Mouse (Mus musculus): ENCODE data around the gene Txnrd3. TPM values are rescaled to one million over a fixed set of nuclear protein-coding genes. Genes with fewer than 3 reads are reported as not detected.

Txnrd3 gene
- total RNA-seq (2021), result 1 to 10 TPM; 4.0 to 4.1 TPM

GRCm38 (mm10) chr6:89643798-89644270 lies at the start of gene Txnrd3:
Txnrd3 (plus strand) TSS chr6:89643988.
- peak; percentile 62 to 76 for DNase-seq (ENCODE audit: extremely low spot score in 1 of 2, low spot score in 1 of 2)

- peak; percentile 94 for DNase-seq (ENCODE audit: extremely low spot score in 1 of 2, low spot score in 1 of 2)
These were observed 48.6 kb upstream of the Txnrd3 start, which contains the start of gene Chchd6 for GRCm38 (mm10) chr6:89595018-89595776. Chchd6 (minus strand) TSS chr6:89595652.

- no peak for DNase-seq (ENCODE audit: extremely low spot score in 1 of 2, low spot score in 1 of 2)
These were observed 48.0 kb upstream of the Txnrd3 start for GRCm38 (mm10) chr6:89595777-89596146.

GRCm38 (mm10) chr6:89596510-89596909 lies 47.3 kb upstream of the Txnrd3 start:
- DNase-seq (ENCODE audit: extremely low spot score in 1 of 2, low spot score in 1 of 2), result no peak

- no peak for DNase-seq (ENCODE audit: extremely low spot score in 1 of 2, low spot score in 1 of 2)
These were observed 37.7 kb upstream of the Txnrd3 start for GRCm38 (mm10) chr6:89606096-89606495.

- no peak for DNase-seq (ENCODE audit: extremely low spot score in 1 of 2, low spot score in 1 of 2)
These were observed 35.8 kb upstream of the Txnrd3 start for GRCm38 (mm10) chr6:89607999-89608398.

- DNase-seq (ENCODE audit: extremely low spot score in 1 of 2, low spot score in 1 of 2), result peak; percentile 42 to 62
These were observed 30.3 kb upstream of the Txnrd3 start for GRCm38 (mm10) chr6:89613336-89614106.

- no peak for DNase-seq (ENCODE audit: extremely low spot score in 1 of 2, low spot score in 1 of 2)
These were observed 29.7 kb upstream of the Txnrd3 start for GRCm38 (mm10) chr6:89614107-89614471.

GRCm38 (mm10) chr6:89614596-89615372 lies 29.0 kb upstream of the Txnrd3 start:
- no peak for DNase-seq (ENCODE audit: extremely low spot score in 1 of 2, low spot score in 1 of 2)

- no peak for DNase-seq (ENCODE audit: extremely low spot score in 1 of 2, low spot score in 1 of 2)
These were observed 28.4 kb upstream of the Txnrd3 start for GRCm38 (mm10) chr6:89615373-89615755.

GRCm38 (mm10) chr6:89622647-89623046 lies 21.1 kb upstream of the Txnrd3 start:
- no peak for DNase-seq (ENCODE audit: extremely low spot score in 1 of 2, low spot score in 1 of 2)

GRCm38 (mm10) chr6:89628045-89628785 lies 15.6 kb upstream of the Txnrd3 start:
- DNase-seq (ENCODE audit: extremely low spot score in 1 of 2, low spot score in 1 of 2), result no peak

GRCm38 (mm10) chr6:89631809-89632562 lies 11.8 kb upstream of the Txnrd3 start:
- peak; percentile 59 to 83 for DNase-seq (ENCODE audit: extremely low spot score in 1 of 2, low spot score in 1 of 2)

- no peak for DNase-seq (ENCODE audit: extremely low spot score in 1 of 2, low spot score in 1 of 2)
These were observed 10.7 kb upstream of the Txnrd3 start for GRCm38 (mm10) chr6:89633115-89633514.

GRCm38 (mm10) chr6:89634400-89634799 lies 9.4 kb upstream of the Txnrd3 start:
- DNase-seq (ENCODE audit: extremely low spot score in 1 of 2, low spot score in 1 of 2), result no peak

GRCm38 (mm10) chr6:89637977-89638376 lies 5.8 kb upstream of the Txnrd3 start:
- no peak for DNase-seq (ENCODE audit: extremely low spot score in 1 of 2, low spot score in 1 of 2)

- peak in 1 of 2 experiments; percentile 70 for DNase-seq (ENCODE audit: extremely low spot score in 1 of 2, low spot score in 1 of 2)
These were observed 4.8 kb upstream of the Txnrd3 start for GRCm38 (mm10) chr6:89639025-89639424.

GRCm38 (mm10) chr6:89644271-89645075 lies 685 bp downstream of the Txnrd3 start:
- DNase-seq (ENCODE audit: extremely low spot score in 1 of 2, low spot score in 1 of 2), result peak; percentile 54 to 56

- no peak for DNase-seq (ENCODE audit: extremely low spot score in 1 of 2, low spot score in 1 of 2)
These were observed 6.1 kb downstream of the Txnrd3 start for GRCm38 (mm10) chr6:89649897-89650296.

All from layer of hippocampus, postnatal 25 days (tissue).